8 mouse cellular contexts compared by ENCODE assay signal in the genomic region with DNA sequence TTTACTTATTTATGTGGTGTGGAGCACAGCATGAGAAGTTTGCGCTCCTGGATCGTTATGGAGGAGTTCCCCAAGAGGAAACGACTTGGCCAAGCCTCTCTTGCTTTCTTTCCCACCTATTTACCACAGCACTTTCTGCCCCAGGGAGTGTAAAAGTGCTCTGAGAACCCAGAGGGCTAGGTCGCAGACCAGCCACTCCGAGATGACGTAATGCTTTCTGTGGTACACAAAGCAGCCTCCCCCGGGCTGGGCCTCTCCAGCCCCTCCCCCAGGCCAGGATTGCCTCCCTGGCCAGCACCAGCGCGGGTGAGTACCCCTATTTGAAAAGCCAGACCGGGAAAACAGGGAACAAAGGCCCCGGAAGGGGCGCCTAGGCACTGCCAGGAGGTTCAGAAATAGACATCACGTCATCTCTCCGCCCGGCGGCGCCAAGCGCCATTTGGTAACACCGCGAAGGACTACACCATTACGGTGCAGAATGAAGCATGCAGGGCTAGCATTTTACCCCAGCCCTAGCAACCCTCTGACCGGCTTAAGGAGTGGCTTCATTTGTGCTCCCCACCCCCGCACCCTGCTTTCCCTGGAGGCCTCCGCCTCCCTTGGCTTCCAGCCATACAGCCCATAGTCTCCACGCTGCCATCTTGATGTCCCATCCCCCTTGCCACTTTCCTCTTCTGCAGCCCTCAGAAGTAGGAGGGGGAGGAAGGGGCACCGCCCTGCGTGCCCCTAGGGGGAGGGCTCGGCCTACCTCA. TPM values are rescaled to one million over a fixed set of nuclear protein-coding genes. Genes with fewer than 3 reads are reported as not detected.
DNase-seq lines count a peak whose midpoint lies in the region; ATAC-seq lines count a peak whose summit lies in the region.

No protein-coding gene starts in this region.

- peak; percentile 24; the same call in 1 of the 2 replicates for ATAC-seq in neutrophil, adult 5-6 weeks (ENCODE audit: extremely low read depth, insufficient number of reproducible peaks, low FRiP score, poor library complexity, severe bottlenecking)

- DNase-seq in adrenal gland, adult (ENCODE audit: inconsistent age in 2 of 2, low spot score in 1 of 2): peak; percentile 71 to 86
- DNase-seq in embryo, embryonic 10.5 days (ENCODE audit: low spot score): peak; percentile 72
- peak; percentile 40 for DNase-seq in gastrocnemius, postnatal 25 days
- DNase-seq in induced T-regulatory cell, adult 2 months (ENCODE audit: low read depth): peak; percentile 86
- peak; percentile 66 to 78 for DNase-seq in left cerebral cortex, adult 18-20 months (ENCODE audit: low spot score in 2 of 2)
- peak; percentile 72 for DNase-seq in lung, postnatal 10 days
- peak; percentile 47 for DNase-seq in thymus, postnatal 14 days

RNA-seq across cellular contexts. Expression of gene Syt11, which starts 3.6 kb away (rescaled TPM):
- 1 to 10 TPM; 3.1 to 3.7 TPM for total RNA-seq in gastrocnemius, postnatal 25 days (2021)
- total RNA-seq in left cerebral cortex, adult 18-20 months (2021): 100 to 1,000 TPM; 511 to 528 TPM
- 9.5 and 11.1 TPM in 2 replicates for total RNA-seq in neutrophil, adult 5-6 weeks (2017)

RNA-seq across cellular contexts. Expression of gene Rit1, which starts 54.7 kb away (rescaled TPM):
- 10 to 100 TPM; 18.4 to 18.7 TPM for total RNA-seq in gastrocnemius, postnatal 25 days (2021)
- total RNA-seq in left cerebral cortex, adult 18-20 months (2021): 10 to 100 TPM; 41.4 to 42.9 TPM
- total RNA-seq in neutrophil, adult 5-6 weeks (2017): 53.4 and 56.6 TPM in 2 replicates

Comparison
In these comparisons a context has a peak if more than half of its experiments do, and no peak if none do; other contexts are left out.
1. Peak in every context shown above with its lines: DNase-seq and ATAC-seq.
2. RNA of gene Syt11, which starts 3.6 kb away (total RNA-seq): 511 to 528 TPM in left cerebral cortex, adult 18-20 months; 9.5 to 11.1 TPM in neutrophil, adult 5-6 weeks and 3.1 to 3.7 TPM in gastrocnemius, postnatal 25 days; every median in the first group is over 10 times any median in the second.